Mouse (Mus musculus) retina, postnatal 1 day (tissue): ENCODE results near the gene Gm21830.
"Not testable (repeated sequence)": the region's sequence is repeated elsewhere in the genome, so short reads cannot be mapped to it uniquely, and the experiment has no call there.

ENCODE experiments used
- DNase-seq: peaks from one replicate; pipeline ENCODE4 v3.0.0-alpha.2; 2012

The Gm21830 gene

DNA sequence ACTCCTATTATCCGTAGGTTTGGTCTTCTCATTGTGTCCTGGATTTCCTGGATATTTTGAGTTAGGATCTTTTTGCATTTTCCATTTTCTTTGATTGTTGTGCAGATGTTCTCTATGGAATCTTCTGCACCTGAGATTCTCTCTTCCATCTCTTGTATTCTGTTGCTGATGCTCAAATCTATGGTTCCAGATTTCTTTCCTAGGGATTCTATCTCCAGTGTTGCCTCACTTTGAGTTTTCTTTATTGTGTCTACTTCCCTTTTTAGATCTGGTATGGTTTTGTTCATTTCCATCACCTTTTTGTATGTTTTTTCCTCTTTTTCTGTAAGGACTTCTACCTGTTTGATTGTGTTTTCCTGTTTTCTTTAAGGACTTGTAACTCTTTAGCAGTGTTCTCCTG is at the start of gene Gm21830:
TSS of gene Gm21830 (plus strand) at position 301 of the 400 bp plus-strand sequence.
- DNase-seq = not testable (repeated sequence)

DNA sequence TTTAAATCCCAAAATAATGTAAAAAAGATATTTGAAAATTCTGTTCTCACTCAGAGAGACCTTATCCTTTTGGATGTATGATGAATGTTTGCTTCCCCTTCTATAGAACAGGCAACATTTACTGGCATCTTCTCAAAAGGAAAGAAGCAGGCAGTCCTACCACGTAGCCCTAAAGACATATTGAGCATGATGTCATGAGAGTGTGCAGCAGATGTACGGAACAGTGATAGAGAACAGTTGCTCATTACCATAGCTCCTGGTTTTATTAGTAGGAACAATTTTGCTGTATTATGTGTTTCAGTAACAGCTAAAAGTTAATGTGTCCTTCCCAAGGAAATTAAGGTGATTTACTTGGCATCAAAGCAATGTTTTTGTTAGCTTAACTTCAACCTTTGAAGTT is 49.0 kb upstream of the Gm21830 start:
- DNase-seq = no peak

DNA sequence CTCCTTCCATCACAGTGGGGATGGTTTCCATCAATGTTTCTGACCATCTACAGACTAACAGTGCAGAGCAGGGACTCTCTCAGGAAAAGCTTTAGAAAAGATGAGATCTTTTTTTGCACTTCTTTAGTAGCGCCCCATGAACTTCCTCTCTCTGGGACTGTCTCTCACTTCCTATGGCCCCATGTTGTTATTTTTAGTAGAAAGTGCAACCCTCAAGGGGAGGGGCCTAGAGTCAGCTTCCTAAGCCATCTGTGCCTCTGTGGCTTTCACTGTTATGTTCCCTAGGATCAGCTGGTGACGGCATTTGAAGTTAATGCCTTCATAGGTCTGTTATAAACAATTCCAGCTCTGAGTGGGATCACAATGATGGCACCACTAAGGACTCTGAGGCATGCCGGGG is 35.0 kb upstream of the Gm21830 start:
- DNase-seq = no peak

DNA sequence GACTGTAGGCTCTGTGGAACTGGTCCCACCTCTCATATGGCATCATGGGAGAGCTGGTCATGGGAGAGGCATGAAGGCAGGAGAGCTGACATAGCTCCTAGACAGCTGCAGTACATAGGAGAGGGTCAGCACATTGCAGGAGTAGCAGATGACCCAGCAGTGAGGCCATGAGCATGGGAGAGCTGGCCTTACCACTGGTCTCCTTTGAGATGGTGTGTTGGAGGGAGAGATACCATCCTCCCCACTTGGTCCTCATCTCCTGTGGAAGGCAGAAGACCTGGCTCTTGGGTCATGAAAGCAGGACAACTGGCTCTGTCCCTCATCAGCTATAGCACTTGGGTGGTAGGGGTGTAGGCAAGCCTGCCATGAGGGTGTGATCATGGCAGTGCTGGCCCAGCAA is 7.3 kb downstream of the Gm21830 start:
- no peak for DNase-seq

DNA sequence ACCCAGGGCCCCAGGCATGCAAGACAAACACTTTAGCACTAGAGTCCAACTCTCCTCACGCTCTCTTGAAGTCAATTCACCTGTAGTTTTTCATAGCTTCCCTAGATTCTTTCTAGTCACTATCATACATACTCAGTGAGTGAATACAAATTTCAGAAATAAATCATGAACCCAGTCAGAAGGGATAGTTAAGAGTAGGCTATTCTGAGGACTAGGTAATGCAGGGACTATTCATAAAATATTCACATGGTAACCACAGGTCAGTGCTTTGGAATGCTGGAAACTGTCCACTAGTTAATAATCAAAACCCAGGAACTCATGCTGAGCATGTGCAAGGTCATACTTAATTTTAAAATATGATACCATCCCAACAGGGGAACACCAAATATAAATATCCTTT is 9.3 kb downstream of the Gm21830 start:
- no peak for DNase-seq

DNA sequence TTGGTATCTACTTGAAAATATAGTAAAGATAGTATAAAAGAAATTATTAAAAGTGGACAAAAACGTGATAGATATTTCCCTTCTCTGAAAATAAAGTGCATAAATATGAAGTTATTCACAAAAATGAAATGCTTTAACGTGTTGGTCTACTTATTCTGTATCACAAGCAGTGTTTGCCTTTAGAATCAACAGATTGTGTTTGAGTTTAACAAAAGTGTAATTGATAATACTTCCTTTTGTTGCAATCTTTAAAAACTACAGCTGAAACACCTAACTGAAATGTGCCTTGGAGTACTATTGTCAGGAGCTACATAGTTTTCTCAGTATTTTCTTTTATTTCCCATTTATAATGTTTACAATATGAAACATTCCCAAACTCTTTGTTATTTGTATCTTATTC is 19.6 kb downstream of the Gm21830 start, which contains the start of gene Gm26727:
TSS of gene Gm26727 (minus strand) at position 101 of the 400 bp plus-strand sequence.
- no peak for DNase-seq

DNA sequence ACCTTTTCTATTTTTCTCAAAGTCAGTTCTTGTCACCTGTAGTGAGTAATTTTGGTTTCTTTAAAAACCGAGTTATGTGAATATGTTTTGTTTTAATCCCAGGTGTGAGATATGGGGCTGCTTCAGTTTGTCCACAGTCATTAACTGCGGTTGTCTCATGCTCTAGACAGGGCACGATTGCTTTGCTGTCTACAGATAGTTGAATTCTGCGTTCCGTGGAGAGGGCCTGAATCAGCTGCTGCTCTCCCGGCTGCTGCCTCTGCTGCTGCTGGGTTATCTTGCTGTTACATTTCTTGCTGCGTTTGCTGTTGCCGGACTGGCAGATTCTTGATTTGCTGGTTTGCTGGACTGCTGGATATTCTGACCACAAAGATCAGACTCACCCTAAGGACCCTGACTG is 24.8 kb downstream of the Gm21830 start:
- no peak for DNase-seq

DNA sequence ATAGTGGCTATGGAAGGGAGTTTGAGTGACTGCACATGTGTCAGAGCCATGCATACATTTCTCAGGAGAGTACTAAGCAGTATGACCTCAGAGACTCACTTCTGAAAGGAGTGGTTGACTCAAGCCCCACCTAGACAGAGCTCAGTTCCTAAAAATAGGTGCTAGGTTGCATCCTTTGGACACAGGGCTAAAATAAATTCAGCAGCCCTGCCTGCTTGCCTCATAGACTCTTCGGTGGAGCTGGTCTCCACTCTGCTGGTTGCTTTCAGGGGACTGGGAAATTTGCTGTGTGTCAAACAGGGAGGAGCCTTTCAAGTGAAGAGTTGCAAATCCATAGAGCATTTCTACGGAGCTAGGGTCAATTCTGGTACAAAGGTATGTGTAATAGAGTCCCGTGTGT is 32.3 kb downstream of the Gm21830 start, which contains the start of gene Xirp2:
TSS of gene Xirp2 (plus strand) at position 223 of the 400 bp plus-strand sequence.
- DNase-seq = no peak

DNA sequence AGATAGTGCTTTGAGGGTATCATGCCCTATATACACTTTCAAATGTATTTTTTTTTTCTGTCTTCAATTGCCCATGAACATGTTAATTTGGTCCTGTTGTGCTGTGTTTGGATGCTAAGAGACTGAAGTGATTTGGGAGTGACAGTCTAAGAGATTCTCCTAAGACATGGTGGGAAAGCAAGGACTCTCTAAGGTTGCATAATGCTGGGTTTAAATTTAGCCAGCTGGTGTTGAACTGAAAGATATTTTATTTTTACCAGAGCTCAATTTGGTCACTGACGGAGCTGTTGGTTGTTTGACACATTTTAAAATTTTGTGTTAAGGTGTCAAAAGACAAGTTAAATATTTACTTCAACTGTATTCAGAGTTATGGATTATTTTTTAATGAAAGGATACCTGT is 33.2 kb downstream of the Gm21830 start:
- no peak for DNase-seq

DNA sequence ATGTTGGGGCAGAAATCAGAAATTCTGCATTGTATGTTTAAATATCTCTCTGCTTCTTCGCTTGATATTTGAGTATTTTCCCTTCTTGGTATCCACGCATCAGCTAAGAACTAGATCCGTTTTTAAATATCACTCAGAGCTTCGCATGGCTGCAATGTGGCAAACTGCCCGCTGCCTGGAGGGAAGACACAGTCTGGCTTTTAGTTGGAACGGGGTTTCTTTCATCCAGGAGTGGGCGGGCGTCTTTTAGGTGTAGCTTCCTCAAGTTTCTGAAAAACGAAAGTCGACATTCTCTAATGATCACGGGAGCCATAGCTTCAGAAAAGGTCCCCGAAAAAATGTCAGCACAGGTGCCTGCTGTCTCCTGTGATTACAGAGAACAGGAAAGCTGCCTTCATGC is 33.7 kb downstream of the Gm21830 start:
- no peak for DNase-seq

DNA sequence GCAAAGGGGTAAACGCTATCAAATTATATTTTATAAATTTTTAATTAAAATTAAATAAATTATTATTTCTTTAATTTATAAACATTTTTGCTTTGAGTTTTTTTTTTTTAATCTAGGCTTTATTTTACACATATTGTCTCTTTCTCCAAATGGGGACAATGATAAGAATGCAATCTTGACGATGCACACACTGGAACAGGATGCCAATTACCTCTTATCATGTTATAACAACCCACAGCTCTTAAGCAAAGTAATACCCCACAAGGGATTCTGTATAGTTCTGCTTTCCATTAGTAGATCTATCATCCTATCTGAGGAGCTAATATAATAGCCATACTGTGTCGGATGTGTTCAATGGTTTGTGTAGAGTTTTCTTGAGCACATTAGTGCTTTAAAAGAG is 47.3 kb downstream of the Gm21830 start:
- no peak for DNase-seq

DNA sequence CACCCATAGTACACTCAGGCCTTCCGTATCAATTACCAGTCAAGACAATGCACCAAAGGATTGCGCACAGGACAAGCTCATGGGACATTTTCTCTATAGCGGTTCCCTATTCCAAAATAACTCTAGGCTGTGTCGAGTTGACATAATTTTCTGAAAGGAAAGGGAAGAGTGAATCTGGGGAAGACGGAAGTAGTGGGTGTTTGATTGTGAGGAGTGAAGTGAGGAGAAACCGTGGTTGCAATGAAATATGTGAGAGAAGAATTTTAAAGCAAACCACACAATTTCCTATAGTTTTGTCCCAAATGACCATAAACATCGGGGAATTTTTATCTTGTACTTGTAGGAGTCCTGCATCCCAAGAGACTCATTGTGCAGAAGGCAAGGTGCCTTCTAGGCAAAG is 53.5 kb downstream of the Gm21830 start:
- no peak for DNase-seq

DNA sequence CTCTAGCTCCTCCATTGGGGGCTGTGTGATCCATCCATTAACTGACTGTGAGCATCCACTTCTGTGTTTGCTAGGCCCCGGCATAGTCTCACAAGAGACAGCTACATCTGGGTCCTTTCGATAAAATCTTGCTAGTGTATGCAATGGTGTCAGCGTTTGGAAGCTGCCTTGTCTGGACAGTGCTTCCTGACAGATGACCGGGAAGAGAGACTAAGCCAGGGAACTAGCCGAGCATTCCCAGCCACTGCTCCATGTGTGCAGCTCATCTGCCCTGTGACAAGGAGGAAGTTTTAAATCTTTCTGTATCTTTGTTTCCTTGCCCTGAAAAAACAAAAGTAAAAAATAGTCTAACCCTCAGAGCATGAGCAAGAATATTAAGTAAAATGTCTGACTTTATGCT is 56.5 kb downstream of the Gm21830 start:
- not testable (repeated sequence) for DNase-seq

DNA sequence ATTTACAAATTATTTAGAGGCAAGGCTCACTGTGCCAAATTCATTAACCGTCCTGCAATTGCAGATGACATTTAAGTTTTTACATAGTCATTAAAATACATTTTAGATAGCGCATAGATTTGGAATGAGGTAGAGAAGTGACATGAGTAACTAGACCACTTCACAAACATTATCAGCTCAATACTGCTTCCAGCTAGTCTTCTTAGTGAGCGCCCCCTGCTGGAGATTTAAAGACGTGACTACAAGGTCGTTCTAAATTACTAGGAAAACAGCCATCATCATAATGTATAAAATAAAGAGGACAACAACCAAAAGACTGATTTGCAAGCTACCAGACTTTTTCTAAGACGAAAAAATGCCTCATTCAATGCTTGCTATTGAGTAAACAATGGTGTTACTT is 64.2 kb downstream of the Gm21830 start:
- peak; percentile 68 for DNase-seq

DNA sequence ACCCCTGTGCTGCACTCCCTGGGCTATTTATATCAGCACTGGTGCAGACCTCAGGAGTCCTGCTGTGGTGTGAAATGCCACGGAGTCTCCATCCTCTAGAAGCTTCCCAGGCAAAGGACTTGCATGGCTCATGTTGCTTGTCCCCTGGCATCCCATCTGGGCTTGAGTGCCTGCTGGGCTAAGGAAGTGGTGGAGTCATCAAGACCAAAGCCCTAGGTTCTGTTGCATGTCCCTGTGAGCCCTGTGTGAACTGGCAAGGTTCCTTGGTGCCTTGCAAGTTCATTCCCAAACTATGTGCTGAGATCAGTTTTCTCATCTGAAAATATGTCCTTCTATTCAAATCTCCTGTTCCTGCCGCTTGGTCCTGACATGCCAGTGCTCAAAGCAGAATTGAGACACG is 67.5 kb downstream of the Gm21830 start:
- no peak for DNase-seq
